Mouse (Mus musculus): Measurements from ENCODE around the gene Agbl4. TPM values are rescaled to one million over a fixed set of nuclear protein-coding genes. Genes with fewer than 3 reads are reported as not detected.
"Not testable (repeated sequence)": the region's sequence is repeated elsewhere in the genome, so short reads cannot be mapped to it uniquely, and the experiment has no call there.

Gene Agbl4
- polyA plus RNA-seq, 1 experiment from 2014 or later: 0.81 TPM

DNA sequence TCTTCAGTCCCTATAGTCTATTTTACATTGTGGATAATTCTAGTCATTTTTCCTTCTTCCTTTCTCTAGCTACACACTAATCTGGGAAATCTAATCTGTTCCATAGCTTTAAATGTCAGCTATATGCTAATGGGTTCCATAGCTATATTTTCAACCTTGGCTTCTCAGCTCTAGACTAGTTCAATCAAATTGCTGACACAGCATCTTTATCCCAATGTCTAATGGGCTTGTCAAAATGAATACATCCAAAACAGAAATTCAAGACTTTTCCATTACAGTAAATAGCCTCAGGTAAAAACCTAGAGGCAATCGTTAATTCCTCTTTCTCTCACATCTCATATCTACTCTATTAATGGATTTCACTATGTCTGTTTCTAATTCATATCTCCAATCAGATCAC lies 750.3 kb downstream of the Agbl4 start:
- no peak for ATAC-seq (ENCODE audit: low read depth)
- Histone ChIP-seq H3K9ac (ENCODE audit: low read depth, low read length) (no peak overlapping the region), H3K4me3 (ENCODE audit: low read depth, low read length) (no peak overlapping the region), H3K4me1 (ENCODE audit: control insufficient read depth, insufficient read depth, low read length) (no peaks in the 10 kb centered on the region), H3K27me3 (replicated peaks; ENCODE audit: control insufficient read depth, insufficient read depth, low read length) (no peaks in the 10 kb centered on the region), H3K36me3 (ENCODE audit: control insufficient read depth, insufficient read depth, low read length) (no peaks in the 10 kb centered on the region), H3K9me3 (ENCODE audit: control insufficient read depth, low read length) (no peaks in the 10 kb centered on the region), H3K4me2 (ENCODE audit: low read depth, low read length) (no peak overlapping the region), H3K27ac (replicated peaks; ENCODE audit: low read depth, low read length) (no peak overlapping the region)
- DNase-seq (ENCODE audit: low spot score): no peak
- WGBS: 64% methylated on average over 1 of the region's 1 CpGs

DNA sequence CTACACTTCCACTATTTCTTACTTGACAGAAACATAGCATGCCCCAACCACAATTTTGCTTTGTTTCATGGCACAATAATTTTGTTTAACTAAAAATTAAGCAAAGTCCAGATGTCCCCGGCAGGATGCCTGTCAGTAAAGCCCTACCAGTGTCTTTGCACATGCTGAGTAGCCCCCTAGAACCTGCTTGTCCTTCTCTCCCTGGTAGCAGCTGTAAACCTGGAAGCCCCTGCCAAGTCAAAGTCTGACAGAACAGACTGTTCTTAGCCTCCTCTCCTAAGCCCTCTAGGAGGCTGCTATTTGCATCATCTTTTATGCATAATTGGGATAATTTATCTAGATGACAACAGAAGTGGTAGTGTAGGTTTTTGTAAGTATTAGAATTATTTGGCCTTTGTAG lies 758.4 kb downstream of the Agbl4 start:
- Histone ChIP-seq H3K9ac (ENCODE audit: low read depth, low read length) (no peak overlapping the region), H3K27ac (replicated peaks; ENCODE audit: low read depth, low read length) (no peak overlapping the region), H3K27me3 (replicated peaks; ENCODE audit: control insufficient read depth, insufficient read depth, low read length) (no peaks in the 10 kb centered on the region), H3K4me2 (ENCODE audit: low read depth, low read length) (no peak overlapping the region), H3K36me3 (ENCODE audit: control insufficient read depth, insufficient read depth, low read length) (no peaks in the 10 kb centered on the region), H3K4me3 (ENCODE audit: low read depth, low read length) (no peak overlapping the region), H3K4me1 (ENCODE audit: control insufficient read depth, insufficient read depth, low read length) (no peaks in the 10 kb centered on the region), H3K9me3 (ENCODE audit: control insufficient read depth, low read length) (no peaks in the 10 kb centered on the region)
- WGBS: 59% methylated on average over 1 of the region's 1 CpGs
- DNase-seq (ENCODE audit: low spot score) (no peak), ATAC-seq (ENCODE audit: low read depth) (no peak)

DNA sequence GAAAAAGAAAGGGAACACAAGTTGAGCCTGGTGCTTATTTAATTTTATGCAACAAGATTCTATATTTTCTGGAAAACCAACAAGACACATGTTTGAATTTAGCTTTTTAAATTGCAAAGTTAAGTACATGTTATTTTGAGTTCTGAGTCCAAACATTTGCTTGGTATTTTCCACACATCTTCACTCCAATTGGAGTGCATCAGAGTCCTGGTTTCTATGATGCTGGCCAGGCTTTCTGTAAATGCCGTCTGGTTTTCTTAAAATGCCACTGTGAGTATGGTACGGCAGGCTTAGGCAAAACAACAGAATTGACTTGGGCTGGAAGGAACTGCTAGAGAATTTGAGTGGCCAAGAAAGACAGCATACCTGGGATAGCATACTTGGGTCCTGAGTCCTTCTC lies 784.0 kb downstream of the Agbl4 start:
- 53% methylated on average over 2 of the region's 2 CpGs for WGBS
- Histone ChIP-seq H3K36me3 (ENCODE audit: control insufficient read depth, insufficient read depth, low read length) (no peaks in the 10 kb centered on the region), H3K27ac (replicated peaks; ENCODE audit: low read depth, low read length) (0 out of 2 replicates have a peak overlapping the region, but pooled peaks have one; percentile 48), H3K9me3 (ENCODE audit: control insufficient read depth, low read length) (no peaks in the 10 kb centered on the region), H3K4me2 (ENCODE audit: low read depth, low read length) (no peak overlapping the region), H3K4me3 (ENCODE audit: low read depth, low read length) (no peak overlapping the region), H3K4me1 (ENCODE audit: control insufficient read depth, insufficient read depth, low read length) (no peaks in the 10 kb centered on the region), H3K27me3 (replicated peaks; ENCODE audit: control insufficient read depth, insufficient read depth, low read length) (no peaks in the 10 kb centered on the region), H3K9ac (ENCODE audit: low read depth, low read length) (no peak overlapping the region)
- peak; percentile 42 for DNase-seq (ENCODE audit: low spot score)
- no peak for ATAC-seq (ENCODE audit: low read depth)

DNA sequence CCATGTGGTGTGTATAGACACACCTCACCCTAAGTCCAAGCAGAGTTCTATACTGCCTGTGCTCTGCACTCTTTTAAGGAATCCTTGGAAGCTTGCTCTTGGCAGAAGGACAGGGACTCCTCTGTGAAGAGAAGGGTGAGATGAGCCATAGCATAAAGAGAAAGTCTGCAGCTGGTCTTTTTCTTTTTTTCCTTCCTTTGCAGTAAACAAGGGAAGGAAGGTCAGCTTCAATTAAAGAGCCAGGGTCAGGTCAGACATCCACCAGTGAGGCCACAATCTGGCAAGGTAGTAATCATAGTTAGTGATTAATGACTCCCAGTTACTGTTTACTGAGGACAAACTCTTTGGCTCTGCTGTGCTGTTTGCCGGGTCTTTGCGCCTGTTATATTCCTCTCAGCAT lies 802.6 kb downstream of the Agbl4 start:
- Histone ChIP-seq H3K4me1 (ENCODE audit: control insufficient read depth, insufficient read depth, low read length) (no peaks in the 10 kb centered on the region), H3K9me3 (ENCODE audit: control insufficient read depth, low read length) (no peaks in the 10 kb centered on the region), H3K27me3 (replicated peaks; ENCODE audit: control insufficient read depth, insufficient read depth, low read length) (no peaks in the 10 kb centered on the region), H3K36me3 (ENCODE audit: control insufficient read depth, insufficient read depth, low read length) (no peaks in the 10 kb centered on the region), H3K9ac (ENCODE audit: low read depth, low read length) (no peak overlapping the region), H3K4me2 (ENCODE audit: low read depth, low read length) (no peak overlapping the region), H3K4me3 (ENCODE audit: low read depth, low read length) (no peak overlapping the region), H3K27ac (replicated peaks; ENCODE audit: low read depth, low read length) (no peak overlapping the region)
- WGBS: 51% methylated on average over 2 of the region's 2 CpGs
- ATAC-seq (ENCODE audit: low read depth) (no peak), DNase-seq (ENCODE audit: low spot score) (peak; percentile 4)

DNA sequence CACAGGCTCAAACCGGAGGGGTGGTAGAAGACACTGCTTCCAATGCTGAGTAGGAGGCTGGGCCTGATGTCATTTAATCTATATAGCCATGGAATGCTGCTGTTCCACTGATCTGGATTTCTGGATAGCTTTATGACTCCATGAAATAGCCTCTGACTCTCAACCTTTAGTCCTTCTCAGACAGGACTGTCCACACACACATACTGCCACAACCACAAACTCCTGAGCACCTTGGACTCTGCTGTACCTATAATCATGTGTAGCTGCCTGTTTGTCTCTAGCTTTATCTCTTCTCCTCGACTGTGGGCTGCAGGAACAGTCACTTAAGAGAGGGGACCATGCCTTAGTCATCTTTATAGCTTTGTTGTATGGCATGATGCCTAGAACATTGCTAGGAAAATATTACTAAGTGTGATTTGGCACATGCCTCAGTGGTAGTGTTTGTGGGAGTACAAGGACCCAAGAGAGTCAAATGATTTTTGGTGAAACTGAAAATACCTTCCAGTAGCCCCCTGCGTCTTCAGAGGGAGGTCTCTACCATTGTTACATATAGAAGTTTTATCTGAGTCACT lies 817.8 kb downstream of the Agbl4 start:
- no peaks in the 10 kb centered on the region for H3K4me1 ChIP-seq (ENCODE audit: control insufficient read depth, insufficient read depth, low read length)
- no peaks in the 10 kb centered on the region for H3K9me3 ChIP-seq (ENCODE audit: control insufficient read depth, low read length)
- no peak overlapping the region for H3K4me3 ChIP-seq (ENCODE audit: low read depth, low read length)
- H3K27ac ChIP-seq (replicated peaks; ENCODE audit: low read depth, low read length): no peak overlapping the region
- H3K4me2 ChIP-seq (ENCODE audit: low read depth, low read length): no peak overlapping the region
- no peak for DNase-seq (ENCODE audit: low spot score)
- 73% methylated on average over 3 of the region's 3 CpGs for WGBS
- H3K36me3 ChIP-seq (ENCODE audit: control insufficient read depth, insufficient read depth, low read length): no peaks in the 10 kb centered on the region
- no peak for ATAC-seq (ENCODE audit: low read depth)
- no peak overlapping the region for H3K9ac ChIP-seq (ENCODE audit: low read depth, low read length)
- no peaks in the 10 kb centered on the region for H3K27me3 ChIP-seq (replicated peaks; ENCODE audit: control insufficient read depth, insufficient read depth, low read length)

DNA sequence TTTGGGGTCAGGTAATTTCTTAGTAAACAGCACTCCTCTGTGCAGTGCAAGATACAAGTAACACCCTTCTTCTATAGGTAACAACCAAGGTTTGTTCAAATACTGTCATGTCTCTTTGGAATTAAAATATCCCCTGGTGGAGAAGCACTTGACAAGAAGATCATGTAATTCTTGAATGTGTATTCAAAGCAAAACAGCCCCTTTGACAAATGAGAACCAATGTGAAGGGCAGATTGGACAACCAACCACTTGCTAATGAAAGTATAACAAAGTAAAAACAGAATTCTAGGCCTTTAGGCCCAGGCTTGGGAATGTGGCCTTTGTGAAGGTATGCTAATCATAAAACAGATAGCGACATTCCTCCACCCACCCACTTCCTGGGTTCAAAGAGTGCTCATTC lies 821.6 kb downstream of the Agbl4 start:
- not testable (repeated sequence) for H3K27ac ChIP-seq (replicated peaks; ENCODE audit: low read depth, low read length); H3K27me3 ChIP-seq (replicated peaks; ENCODE audit: control insufficient read depth, insufficient read depth, low read length); ATAC-seq (ENCODE audit: low read depth); H3K4me2 ChIP-seq (ENCODE audit: low read depth, low read length); DNase-seq (ENCODE audit: low spot score); H3K4me3 ChIP-seq (ENCODE audit: low read depth, low read length); H3K9me3 ChIP-seq (ENCODE audit: control insufficient read depth, low read length); H3K9ac ChIP-seq (ENCODE audit: low read depth, low read length); H3K36me3 ChIP-seq (ENCODE audit: control insufficient read depth, insufficient read depth, low read length); H3K4me1 ChIP-seq (ENCODE audit: control insufficient read depth, insufficient read depth, low read length)
- no CpG with 5 or more reads among the region's 1 CpGs for WGBS

DNA sequence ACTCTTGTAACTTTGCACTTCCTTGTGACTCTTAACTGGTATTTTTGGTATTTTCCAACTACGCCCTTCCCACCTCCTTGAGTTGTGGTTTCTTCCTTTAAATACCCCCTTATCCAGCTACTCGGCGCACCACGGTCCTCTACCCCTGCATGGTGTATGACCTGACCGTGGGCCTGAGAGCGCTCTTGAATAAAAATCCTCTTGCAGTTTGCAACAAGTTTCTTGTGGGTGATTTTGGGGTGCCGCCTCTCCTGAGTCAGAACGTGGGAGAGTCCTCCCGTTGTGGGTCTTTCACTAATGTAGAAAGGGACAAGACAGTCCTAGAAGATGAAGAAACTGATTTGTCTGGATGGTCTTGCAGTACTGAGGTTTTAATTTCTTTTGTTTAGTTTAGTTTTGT lies 822.1 kb downstream of the Agbl4 start:
- not testable (repeated sequence) for H3K4me3 ChIP-seq (ENCODE audit: low read depth, low read length); H3K27ac ChIP-seq (replicated peaks; ENCODE audit: low read depth, low read length); H3K36me3 ChIP-seq (ENCODE audit: control insufficient read depth, insufficient read depth, low read length); DNase-seq (ENCODE audit: low spot score); H3K27me3 ChIP-seq (replicated peaks; ENCODE audit: control insufficient read depth, insufficient read depth, low read length); ATAC-seq (ENCODE audit: low read depth); H3K4me1 ChIP-seq (ENCODE audit: control insufficient read depth, insufficient read depth, low read length); H3K4me2 ChIP-seq (ENCODE audit: low read depth, low read length); H3K9me3 ChIP-seq (ENCODE audit: control insufficient read depth, low read length); H3K9ac ChIP-seq (ENCODE audit: low read depth, low read length)
- 87% methylated on average over 9 of the region's 9 CpGs for WGBS

DNA sequence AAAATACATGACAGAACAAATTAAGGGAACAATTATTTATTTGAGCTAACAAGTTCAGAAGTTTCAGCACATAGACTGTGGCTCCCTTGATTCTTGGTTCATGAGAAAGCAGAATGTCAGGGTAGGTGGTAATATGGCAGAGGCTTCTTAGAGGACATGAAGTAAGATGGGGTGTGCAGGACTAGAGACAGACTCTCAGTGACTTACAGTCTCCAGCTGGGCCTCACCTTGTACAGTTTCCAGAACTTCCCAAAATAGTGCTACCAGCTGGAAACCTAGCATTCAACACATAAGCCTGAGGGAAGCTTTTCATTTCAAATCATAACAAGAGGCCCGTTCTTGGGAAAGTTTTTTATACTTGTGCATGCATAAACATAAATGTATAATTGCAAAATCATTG lies 836.4 kb downstream of the Agbl4 start:
- ATAC-seq (ENCODE audit: low read depth): no peak
- Histone ChIP-seq H3K36me3 (ENCODE audit: control insufficient read depth, insufficient read depth, low read length) (no peaks in the 10 kb centered on the region), H3K27ac (replicated peaks; ENCODE audit: low read depth, low read length) (no peak overlapping the region), H3K27me3 (replicated peaks; ENCODE audit: control insufficient read depth, insufficient read depth, low read length) (no peaks in the 10 kb centered on the region), H3K4me1 (ENCODE audit: control insufficient read depth, insufficient read depth, low read length) (no peaks in the 10 kb centered on the region), H3K4me3 (ENCODE audit: low read depth, low read length) (no peak overlapping the region), H3K9me3 (ENCODE audit: control insufficient read depth, low read length) (no peaks in the 10 kb centered on the region), H3K9ac (ENCODE audit: low read depth, low read length) (no peak overlapping the region), H3K4me2 (ENCODE audit: low read depth, low read length) (no peak overlapping the region)
- DNase-seq (ENCODE audit: low spot score): no peak
- 42% methylated on average over 1 of the region's 1 CpGs for WGBS

DNA sequence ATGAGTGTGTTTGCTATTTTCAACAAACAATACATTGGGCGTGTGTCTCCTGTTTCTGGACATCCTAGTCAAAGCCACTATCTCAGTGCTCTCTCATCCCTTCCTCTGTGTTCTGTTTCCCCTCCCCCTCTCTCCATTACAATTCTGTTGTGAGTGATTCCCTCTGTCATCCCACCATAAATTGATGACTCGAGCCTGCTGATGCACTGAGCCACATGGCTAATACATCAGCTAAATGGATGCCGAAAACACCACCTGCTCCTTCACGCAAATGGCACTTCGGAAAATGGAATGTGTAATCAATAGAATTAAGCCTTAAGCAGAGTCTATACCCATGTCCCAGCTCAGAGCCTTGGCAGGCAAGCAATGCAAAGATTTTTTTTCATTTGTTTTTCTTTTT lies 854.5 kb downstream of the Agbl4 start:
- no peak for DNase-seq (ENCODE audit: low spot score)
- no peaks in the 10 kb centered on the region for H3K4me1 ChIP-seq (ENCODE audit: control insufficient read depth, insufficient read depth, low read length)
- H3K36me3 ChIP-seq (ENCODE audit: control insufficient read depth, insufficient read depth, low read length): no peaks in the 10 kb centered on the region
- no peaks in the 10 kb centered on the region for H3K27me3 ChIP-seq (replicated peaks; ENCODE audit: control insufficient read depth, insufficient read depth, low read length)
- ATAC-seq (ENCODE audit: low read depth): no peak
- H3K9me3 ChIP-seq (ENCODE audit: control insufficient read depth, low read length): no peaks in the 10 kb centered on the region
- no peak overlapping the region for H3K4me2 ChIP-seq (ENCODE audit: low read depth, low read length)
- no peak overlapping the region for H3K4me3 ChIP-seq (ENCODE audit: low read depth, low read length)
- H3K9ac ChIP-seq (ENCODE audit: low read depth, low read length): no peak overlapping the region
- H3K27ac ChIP-seq (replicated peaks; ENCODE audit: low read depth, low read length): no peak overlapping the region
- 89% methylated on average over 5 of the region's 5 CpGs for WGBS
